9 mouse cellular contexts compared by ENCODE assay signal in the genomic region with DNA sequence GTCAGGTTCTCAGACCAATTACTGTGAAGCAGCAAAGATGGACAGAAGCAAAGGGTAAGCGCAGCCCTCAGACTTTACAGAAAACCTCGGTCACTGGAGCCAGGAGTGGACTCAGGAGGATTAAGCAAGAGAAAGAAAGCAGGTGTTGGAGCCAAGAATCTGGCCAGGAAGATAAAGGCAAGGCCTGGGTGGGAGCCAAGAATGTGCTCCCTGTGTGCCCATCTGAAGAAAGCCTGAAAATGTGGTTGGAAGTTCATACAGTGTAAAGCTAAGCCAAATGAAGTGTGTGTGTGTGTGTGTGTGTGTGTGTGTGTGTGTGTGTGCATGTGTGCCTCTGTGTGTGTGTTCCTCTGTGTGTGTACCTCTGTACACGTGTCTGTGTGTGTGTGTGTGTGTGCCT.
DNase-seq lines count a peak whose midpoint lies in the region; ATAC-seq and TF ChIP-seq lines count a peak whose summit lies in the region.
"Had no signal": no experiment of that assay in that cellular context is flagged by ENCODE, and none has a peak within 500 bp of the region (broad histone marks: within the 10 kb centered on the region; RNA-seq: fewer than 3 reads in every experiment).

No protein-coding gene starts in this region.

- TF ChIP-seq POLR2A in lung, adult 2 months (IDR thresholded peaks at IDR 0.05; ENCODE audit: borderline replicate concordance, extremely low read depth, low read depth, low read length): no peak

- no peaks in the 10 kb centered on the region for H3K36me3 ChIP-seq in midbrain, embryonic 13.5 days
- H3K36me3 ChIP-seq in midbrain, embryonic 10.5 days: no peaks in the 10 kb centered on the region
- no peaks in the 10 kb centered on the region for H3K36me3 ChIP-seq in heart, embryonic 13.5 days
- no peaks in the 10 kb centered on the region for H3K36me3 ChIP-seq in stomach, postnatal 0 days (ENCODE audit: control insufficient read depth, insufficient read depth, low read length)
- no peaks in the 10 kb centered on the region for H3K36me3 ChIP-seq in intestine, postnatal 0 days (ENCODE audit: control insufficient read depth, insufficient read depth)

- no peak for TF ChIP-seq EP300 in stomach, postnatal 0 days (optimal IDR thresholded peaks at IDR 0.05)

- no peak for TF ChIP-seq CTCF in lung, adult 2 months (IDR thresholded peaks at IDR 0.05; ENCODE audit: insufficient read depth, low read length)
- no peak for TF ChIP-seq CTCF in stomach, postnatal 0 days (IDR thresholded peaks at IDR 0.05; ENCODE audit: low read depth)
- no peak for TF ChIP-seq CTCF in intestine, postnatal 0 days (IDR thresholded peaks at IDR 0.05; ENCODE audit: low read depth)

- WGBS in midbrain, embryonic 13.5 days: 76% methylated on average over 3 of the region's 3 CpGs
- 86% methylated on average over 3 of the region's 3 CpGs for WGBS in midbrain, embryonic 10.5 days
- 41% methylated on average over 3 of the region's 3 CpGs for WGBS in heart, embryonic 13.5 days
- 41% methylated on average over 3 of the region's 3 CpGs for WGBS in lung, adult 2 months
- 42% methylated on average over 3 of the region's 3 CpGs for WGBS in stomach, postnatal 0 days
- 61% methylated on average over 3 of the region's 3 CpGs for WGBS in intestine, postnatal 0 days

- no peak overlapping the region for H3K4me2 ChIP-seq in midbrain, embryonic 13.5 days (replicated peaks)
- no peak overlapping the region for H3K4me2 ChIP-seq in heart, embryonic 13.5 days
- no peak overlapping the region for H3K4me2 ChIP-seq in stomach, postnatal 0 days (replicated peaks; ENCODE audit: low read depth)
- no peak overlapping the region for H3K4me2 ChIP-seq in intestine, postnatal 0 days (replicated peaks; ENCODE audit: low read depth)

- no peaks in the 10 kb centered on the region for H3K9me3 ChIP-seq in midbrain, embryonic 13.5 days
- H3K9me3 ChIP-seq in midbrain, embryonic 10.5 days (replicated peaks): no peaks in the 10 kb centered on the region
- H3K9me3 ChIP-seq in heart, embryonic 13.5 days: no peaks in the 10 kb centered on the region
- no peaks in the 10 kb centered on the region for H3K9me3 ChIP-seq in stomach, postnatal 0 days (ENCODE audit: control insufficient read depth, low read length)
- no peaks in the 10 kb centered on the region for H3K9me3 ChIP-seq in intestine, postnatal 0 days (ENCODE audit: control insufficient read depth)

- no peak overlapping the region for H3K4me3 ChIP-seq in midbrain, embryonic 13.5 days (replicated peaks)
- H3K4me3 ChIP-seq in midbrain, embryonic 10.5 days: no peak overlapping the region
- H3K4me3 ChIP-seq in heart, embryonic 13.5 days: no peak overlapping the region
- H3K4me3 ChIP-seq in lung, adult 2 months (replicated peaks; ENCODE audit: extremely low read depth, low read depth, low read length): no peak overlapping the region
- H3K4me3 ChIP-seq in stomach, postnatal 0 days (ENCODE audit: low read depth, low read length): no peak overlapping the region
- H3K4me3 ChIP-seq in intestine, postnatal 0 days (ENCODE audit: low read depth, low read length): no peak overlapping the region

- H3K27ac ChIP-seq in midbrain, embryonic 13.5 days: no peak overlapping the region
- no peak overlapping the region for H3K27ac ChIP-seq in midbrain, embryonic 10.5 days (replicated peaks)
- H3K27ac ChIP-seq in heart, embryonic 13.5 days (replicated peaks): peak overlapping the region; percentile 48
- H3K27ac ChIP-seq in stomach, postnatal 0 days (replicated peaks): no peak overlapping the region
- no peak overlapping the region for H3K27ac ChIP-seq in intestine, postnatal 0 days (ENCODE audit: low read depth, low read length)
- H3K27ac ChIP-seq: macrophage had no signal

- no peaks in the 10 kb centered on the region for H3K27me3 ChIP-seq in midbrain, embryonic 13.5 days
- no peaks in the 10 kb centered on the region for H3K27me3 ChIP-seq in midbrain, embryonic 10.5 days (ENCODE audit: low read depth, poor library complexity, severe bottlenecking)
- no peaks in the 10 kb centered on the region for H3K27me3 ChIP-seq in heart, embryonic 13.5 days (replicated peaks)
- H3K27me3 ChIP-seq in stomach, postnatal 0 days (ENCODE audit: control insufficient read depth, insufficient read depth, low read length): no peaks in the 10 kb centered on the region
- H3K27me3 ChIP-seq in intestine, postnatal 0 days (replicated peaks; ENCODE audit: control insufficient read depth, insufficient read depth, low read length): no peaks in the 10 kb centered on the region

- H3K9ac ChIP-seq in midbrain, embryonic 13.5 days (replicated peaks): no peak overlapping the region
- no peak overlapping the region for H3K9ac ChIP-seq in heart, embryonic 13.5 days
- H3K9ac ChIP-seq in stomach, postnatal 0 days (ENCODE audit: low read length): no peak overlapping the region
- H3K9ac ChIP-seq in intestine, postnatal 0 days (ENCODE audit: low read depth, low read length): no peak overlapping the region

- DNase-seq in midbrain, embryonic 10.5 days (ENCODE audit: low spot score): no peak
- DNase-seq in lung, adult 2 months: peak; percentile 4
- peak; percentile 51 for DNase-seq in stomach, postnatal 0 days (ENCODE audit: low spot score)
- DNase-seq in left cerebral cortex, adult 18-20 months (ENCODE audit: low spot score in 2 of 2): no peak

- no peaks in the 10 kb centered on the region for H3K4me1 ChIP-seq in midbrain, embryonic 13.5 days (replicated peaks)
- H3K4me1 ChIP-seq in midbrain, embryonic 10.5 days: no peaks in the 10 kb centered on the region
- peaks cover 16% of the 10 kb centered on the region for H3K4me1 ChIP-seq in heart, embryonic 13.5 days
- H3K4me1 ChIP-seq in lung, adult 2 months (ENCODE audit: control insufficient read depth, insufficient read depth, low read length): no peaks in the 10 kb centered on the region
- no peaks in the 10 kb centered on the region for H3K4me1 ChIP-seq in stomach, postnatal 0 days (replicated peaks; ENCODE audit: control insufficient read depth, insufficient read depth)
- H3K4me1 ChIP-seq in intestine, postnatal 0 days (replicated peaks; ENCODE audit: control insufficient read depth, insufficient read depth, low read length): no peaks in the 10 kb centered on the region

- peak; percentile 69; the same call in 1 of the 2 replicates for ATAC-seq in midbrain, embryonic 13.5 days
- ATAC-seq in heart, embryonic 13.5 days (ENCODE audit: extremely low read depth, insufficient number of reproducible peaks, low FRiP score, low TSS enrichment): peak; percentile 51; the same call in 1 of the 2 replicates
- ATAC-seq in stomach, postnatal 0 days (ENCODE audit: low FRiP score, low TSS enrichment): peak; percentile 45; the same call in 1 of the 2 replicates
- no peak for ATAC-seq in granulocyte monocyte progenitor cell, adult 5-6 weeks (replicated peaks; ENCODE audit: poor library complexity, severe bottlenecking)
- no peak for ATAC-seq in intestine, postnatal 0 days

Comparison
In these comparisons a context has a peak if more than half of its experiments do, and no peak if none do; other contexts are left out.
1. ATAC-seq: peak in midbrain, embryonic 13.5 days (single experiment), heart, embryonic 13.5 days (single experiment) and stomach, postnatal 0 days (single experiment); none in granulocyte monocyte progenitor cell, adult 5-6 weeks (single experiment) and intestine, postnatal 0 days (single experiment).
2. DNase-seq: peak in lung, adult 2 months (single experiment) and stomach, postnatal 0 days (single experiment); none in midbrain, embryonic 10.5 days (single experiment) and left cerebral cortex, adult 18-20 months (0 of 2).